Mouse (Mus musculus) hindbrain, embryonic 12.5 days (tissue): ENCODE results near the gene Arhgef2. TPM values are rescaled to one million over a fixed set of nuclear protein-coding genes. Genes with fewer than 3 reads are reported as not detected.

ENCODE experiments used
- ATAC-seq: fragments of 200-750 bp; cut with Nextera tagmentation; 2 replicates; pipeline ENCODE4 v1.8.0; 2017; ENCODE audit warnings: moderate TSS enrichment; ENCODE audit not compliant: low FRiP score
- H3K27ac ChIP-seq: fragments of 300-500 bp; sonication (generic); 2 replicates; pipeline ENCODE4 v1.5.1; 2016; ENCODE audit warnings: mild to moderate bottlenecking
- H3K27me3 ChIP-seq: fragments of 300-500 bp; sonication (generic); 2 replicates; pipeline ENCODE4 v1.6.1; 2016; ENCODE audit warnings: mild to moderate bottlenecking
- H3K36me3 ChIP-seq: fragments of 300-500 bp; sonication (generic); 2 replicates; pipeline ENCODE4 v1.6.1; 2016; ENCODE audit warnings: mild to moderate bottlenecking
- H3K4me1 ChIP-seq: fragments of 300-500 bp; sonication (generic); 2 replicates; pipeline ENCODE4 v1.6.1; 2016
- H3K4me2 ChIP-seq: fragments of 300-500 bp; sonication (generic); replicated peaks from 2 replicates; pipeline ENCODE4 v1.6.1; 2016; ENCODE audit warnings: mild to moderate bottlenecking
- H3K4me3 ChIP-seq: fragments of 300-500 bp; sonication (generic); 2 replicates; pipeline ENCODE4 v1.5.1; 2016; ENCODE audit warnings: mild to moderate bottlenecking
- H3K9ac ChIP-seq: fragments of 300-500 bp; sonication (generic); 2 replicates; pipeline ENCODE4 v1.6.1; 2016; ENCODE audit warnings: mild to moderate bottlenecking, moderate library complexity
- H3K9me3 ChIP-seq: fragments of 300-500 bp; sonication (generic); replicated peaks from 2 replicates; pipeline ENCODE4 v1.6.1; 2016; ENCODE audit warnings: mild to moderate bottlenecking
- WGBS: fragments of 180-500 bp; shearing (Covaris S2); methylation state at CpG from one replicate; pipeline ENCODE4 v1.1.7; 2016; 5-methylcytosine and 5-hydroxymethylcytosine counted together
- polyA plus RNA-seq: library from polyadenylated mRNA; unstranded; fragments of >200 nt; fragmentation: Nextera tagmentation; extraction: Ambion mirVana; gene quantifications from 2 replicates; pipeline ENCODE4 v1.2.1, GENCODE M21; 2016

Gene Arhgef2
- polyA plus RNA-seq, 1 experiment from 2014 or later, result 179 TPM

GRCm38 (mm10) chr3:88615117-88615516, 9.4 kb downstream of the Arhgef2 start:
- Histone ChIP-seq H3K36me3 (no peaks in the 10 kb centered on the region), H3K9ac (peak overlapping the region; percentile 27; the same call in 1 of the 2 replicates), H3K4me3 (no peak overlapping the region), H3K27me3 (no peaks in the 10 kb centered on the region), H3K4me1 (peaks cover 9% of the 10 kb centered on the region; the same call in 1 of the 2 replicates), H3K27ac (0 out of 2 replicates have a peak overlapping the region, but pooled peaks have one; percentile 6), H3K4me2 (no peak overlapping the region), H3K9me3 (no peaks in the 10 kb centered on the region)
- no peak for ATAC-seq
- 65% methylated on average over 5 of the region's 5 CpGs for WGBS

- Histone ChIP-seq H3K9me3 (no peaks in the 10 kb centered on the region), H3K4me3 (no peak overlapping the region), H3K27me3 (no peaks in the 10 kb centered on the region), H3K36me3 (no peaks in the 10 kb centered on the region), H3K27ac (0 out of 2 replicates have a peak overlapping the region, but pooled peaks have one; percentile 6), H3K9ac (0 out of 2 replicates have a peak overlapping the region, but pooled peaks have one; percentile 35), H3K4me2 (peak overlapping the region; percentile 22; the same call in 1 of the 2 replicates), H3K4me1 (peaks cover 14% of the 10 kb centered on the region)
- 52% methylated on average over 9 of the region's 9 CpGs for WGBS
- ATAC-seq, result no peak
Measured at GRCm38 (mm10) chr3:88615902-88616391, 10.2 kb downstream of the Arhgef2 start.

GRCm38 (mm10) chr3:88616951-88617500, 11.3 kb downstream of the Arhgef2 start:
- Histone ChIP-seq H3K9ac (no peak overlapping the region), H3K9me3 (no peaks in the 10 kb centered on the region), H3K4me3 (no peak overlapping the region), H3K4me2 (no peak overlapping the region), H3K4me1 (peaks cover 14% of the 10 kb centered on the region), H3K36me3 (no peaks in the 10 kb centered on the region), H3K27ac (no peak overlapping the region), H3K27me3 (no peaks in the 10 kb centered on the region)
- 74% methylated on average over 3 of the region's 3 CpGs for WGBS
- ATAC-seq, result no peak

GRCm38 (mm10) chr3:88618074-88618871, 12.5 kb downstream of the Arhgef2 start:
- Histone ChIP-seq H3K4me1 (peaks cover 14% of the 10 kb centered on the region), H3K9ac (no peak overlapping the region), H3K36me3 (no peaks in the 10 kb centered on the region), H3K4me2 (no peak overlapping the region), H3K9me3 (no peaks in the 10 kb centered on the region), H3K27ac (no peak overlapping the region), H3K27me3 (no peaks in the 10 kb centered on the region), H3K4me3 (no peak overlapping the region)
- 53% methylated on average over 8 of the region's 8 CpGs for WGBS
- no peak for ATAC-seq

GRCm38 (mm10) chr3:88619113-88620097, 13.6 kb downstream of the Arhgef2 start:
- H3K36me3 ChIP-seq, result no peaks in the 10 kb centered on the region
- peaks cover 24% of the 10 kb centered on the region for H3K4me1 ChIP-seq
- no peak overlapping the region for H3K4me3 ChIP-seq
- 43% methylated on average over 9 of the region's 9 CpGs for WGBS
- H3K4me2 ChIP-seq, result no peak overlapping the region
- ATAC-seq, result no peak
- H3K9ac ChIP-seq, result no peak overlapping the region
- no peaks in the 10 kb centered on the region for H3K9me3 ChIP-seq
- H3K27me3 ChIP-seq, result no peaks in the 10 kb centered on the region
- H3K27ac ChIP-seq, result no peak overlapping the region

- Histone ChIP-seq H3K4me2 (peak overlapping the region; percentile 79), H3K27ac (peak overlapping the region; percentile 98), H3K4me3 (peak overlapping the region; percentile 78), H3K27me3 (no peaks in the 10 kb centered on the region), H3K9me3 (no peaks in the 10 kb centered on the region), H3K36me3 (no peaks in the 10 kb centered on the region), H3K4me1 (peaks cover 34% of the 10 kb centered on the region), H3K9ac (peak overlapping the region; percentile 89)
- WGBS, result 15% methylated on average over 15 of the region's 15 CpGs
- peak; percentile 0; the same call in 1 of the 2 replicates for ATAC-seq
Measured at GRCm38 (mm10) chr3:88620146-88620991, 14.6 kb downstream of the Arhgef2 start.

- under 1% methylated on average over 63 of the region's 64 CpGs for WGBS
- Histone ChIP-seq H3K4me3 (peak overlapping the region; percentile 78), H3K4me1 (peaks cover 38% of the 10 kb centered on the region), H3K9ac (peak overlapping the region; percentile 89), H3K4me2 (peak overlapping the region; percentile 79), H3K27me3 (no peaks in the 10 kb centered on the region), H3K27ac (peak overlapping the region; percentile 98), H3K9me3 (no peaks in the 10 kb centered on the region), H3K36me3 (peaks cover 4% of the 10 kb centered on the region; the same call in 1 of the 2 replicates)
- ATAC-seq, result peak; percentile 69
Measured at GRCm38 (mm10) chr3:88620992-88621536, 15.3 kb downstream of the Arhgef2 start.

GRCm38 (mm10) chr3:88621537-88622112, 15.9 kb downstream of the Arhgef2 start:
- Histone ChIP-seq H3K4me2 (peak overlapping the region; percentile 79), H3K27me3 (no peaks in the 10 kb centered on the region), H3K9ac (peak overlapping the region; percentile 89), H3K4me1 (peaks cover 38% of the 10 kb centered on the region), H3K4me3 (peak overlapping the region; percentile 78), H3K36me3 (peaks cover 9% of the 10 kb centered on the region; the same call in 1 of the 2 replicates), H3K27ac (peak overlapping the region; percentile 98), H3K9me3 (no peaks in the 10 kb centered on the region)
- peak; percentile 21 for ATAC-seq
- under 1% methylated on average over 35 of the region's 36 CpGs for WGBS

- peak overlapping the region; percentile 89 for H3K9ac ChIP-seq
- peak overlapping the region; percentile 78 for H3K4me3 ChIP-seq
- H3K27me3 ChIP-seq, result no peaks in the 10 kb centered on the region
- peak overlapping the region; percentile 98 for H3K27ac ChIP-seq
- WGBS, result under 1% methylated on average over 24 of the region's 24 CpGs
- peak; percentile 26 for ATAC-seq
- peaks cover 45% of the 10 kb centered on the region for H3K4me1 ChIP-seq
- peaks cover 9% of the 10 kb centered on the region; the same call in 1 of the 2 replicates for H3K36me3 ChIP-seq
- H3K4me2 ChIP-seq, result peak overlapping the region; percentile 79
- no peaks in the 10 kb centered on the region for H3K9me3 ChIP-seq
Measured at GRCm38 (mm10) chr3:88622113-88622940, 16.6 kb downstream of the Arhgef2 start.

- Histone ChIP-seq H3K4me2 (peak overlapping the region; percentile 79), H3K9me3 (no peaks in the 10 kb centered on the region), H3K27me3 (no peaks in the 10 kb centered on the region), H3K9ac (peak overlapping the region; percentile 89), H3K36me3 (peaks cover 9% of the 10 kb centered on the region; the same call in 1 of the 2 replicates), H3K4me1 (peaks cover 49% of the 10 kb centered on the region), H3K27ac (peak overlapping the region; percentile 98), H3K4me3 (peak overlapping the region; percentile 78)
- ATAC-seq, result 0 out of 2 replicates have a peak, but pooled peaks have one; percentile 30
- 0% methylated on average over 5 of the region's 6 CpGs for WGBS
Measured at GRCm38 (mm10) chr3:88622941-88623345, 17.2 kb downstream of the Arhgef2 start.
